Mouse (Mus musculus): ENCODE results near the gene Atg4a. TPM values are rescaled to one million over a fixed set of nuclear protein-coding genes. Genes with fewer than 3 reads are reported as not detected.

Atg4a gene
- polyA plus RNA-seq, 1 experiment from 2014 or later: 11.3 TPM

DNA sequence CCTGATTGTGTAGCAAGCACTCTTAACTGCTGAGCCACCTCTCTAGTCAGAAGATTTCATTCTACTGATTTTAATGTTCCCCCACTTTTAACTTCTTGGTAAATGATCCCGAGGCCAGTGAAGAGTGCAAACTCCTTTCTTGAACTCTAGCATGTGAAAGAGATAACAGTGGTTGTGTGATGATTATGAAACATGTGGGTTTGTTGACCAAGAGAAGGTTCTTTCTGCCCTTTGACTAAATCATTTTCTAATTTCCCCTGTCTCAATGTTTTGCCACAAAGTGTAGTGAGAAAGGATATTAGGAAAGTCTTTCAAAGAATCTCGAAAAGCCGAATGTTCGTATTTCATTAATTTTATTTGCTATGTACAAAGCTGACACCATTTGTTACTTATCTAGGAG, 208.4 kb downstream of the Atg4a start:
- no peak for ATAC-seq (ENCODE audit: low FRiP score)
- Histone ChIP-seq H3K27me3 (replicated peaks) (peaks cover 24% of the 10 kb centered on the region), H3K36me3 (no peaks in the 10 kb centered on the region), H3K9ac (replicated peaks) (no peak overlapping the region), H3K9me3 (replicated peaks) (no peaks in the 10 kb centered on the region), H3K4me2 (no peak overlapping the region), H3K4me1 (no peaks in the 10 kb centered on the region), H3K27ac (replicated peaks) (no peak overlapping the region), H3K4me3 (replicated peaks) (no peak overlapping the region)
- WGBS: 91% methylated on average over 4 of the region's 4 CpGs

GRCm38 (mm10) chrX:141175353-141175752, 218.6 kb downstream of the Atg4a start:
- ATAC-seq (ENCODE audit: low FRiP score): no peak
- Histone ChIP-seq H3K9ac (replicated peaks) (no peak overlapping the region), H3K4me1 (no peaks in the 10 kb centered on the region), H3K36me3 (no peaks in the 10 kb centered on the region), H3K4me3 (replicated peaks) (no peak overlapping the region), H3K4me2 (no peak overlapping the region), H3K9me3 (replicated peaks) (no peaks in the 10 kb centered on the region), H3K27ac (replicated peaks) (no peak overlapping the region), H3K27me3 (replicated peaks) (peaks cover 17% of the 10 kb centered on the region)
- WGBS: 41% methylated on average over 7 of the region's 7 CpGs

DNA sequence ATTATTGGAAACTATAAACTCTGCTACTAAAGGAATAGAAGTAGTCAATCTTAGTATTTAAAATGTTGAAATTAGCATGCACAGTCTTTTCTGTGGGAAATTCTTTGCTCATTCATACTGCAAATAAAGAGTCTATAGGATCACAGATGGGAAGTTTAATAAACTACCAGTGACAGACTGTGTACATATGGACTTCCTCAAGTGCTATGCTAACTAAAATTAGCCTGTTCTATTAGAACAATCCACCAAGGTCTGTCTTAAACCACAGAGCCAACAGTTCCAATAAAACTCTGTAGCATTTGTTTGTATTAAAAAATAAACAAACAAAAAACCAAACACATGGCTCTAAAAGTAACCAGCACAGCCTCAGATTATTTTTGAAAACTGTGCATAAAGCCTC, 238.3 kb downstream of the Atg4a start:
- Histone ChIP-seq H3K9me3 (replicated peaks) (no peaks in the 10 kb centered on the region), H3K9ac (replicated peaks) (no peak overlapping the region), H3K4me1 (no peaks in the 10 kb centered on the region), H3K4me2 (no peak overlapping the region), H3K27me3 (replicated peaks) (peaks cover 28% of the 10 kb centered on the region), H3K27ac (replicated peaks) (no peak overlapping the region), H3K4me3 (replicated peaks) (no peak overlapping the region), H3K36me3 (no peaks in the 10 kb centered on the region)
- ATAC-seq (ENCODE audit: low FRiP score): no peak

- no peak for ATAC-seq (ENCODE audit: low FRiP score)
- H3K9me3 ChIP-seq (replicated peaks): no peaks in the 10 kb centered on the region
- peaks cover 17% of the 10 kb centered on the region for H3K27me3 ChIP-seq (replicated peaks)
- H3K4me3 ChIP-seq (replicated peaks): no peak overlapping the region
- 78% methylated on average over 3 of the region's 3 CpGs for WGBS
- H3K36me3 ChIP-seq: no peaks in the 10 kb centered on the region
- H3K27ac ChIP-seq (replicated peaks): no peak overlapping the region
- no peak overlapping the region for H3K4me2 ChIP-seq
- H3K9ac ChIP-seq (replicated peaks): no peak overlapping the region
- no peaks in the 10 kb centered on the region for H3K4me1 ChIP-seq
These were observed 242.3 kb downstream of the Atg4a start for GRCm38 (mm10) chrX:141198993-141199392.

- no peak overlapping the region for H3K9ac ChIP-seq (replicated peaks)
- peaks cover 32% of the 10 kb centered on the region for H3K27me3 ChIP-seq (replicated peaks)
- H3K4me2 ChIP-seq: no peak overlapping the region
- 32% methylated on average over 5 of the region's 5 CpGs for WGBS
- no peaks in the 10 kb centered on the region for H3K36me3 ChIP-seq
- peak; percentile 87 for ATAC-seq (ENCODE audit: low FRiP score)
- no peak overlapping the region for H3K4me3 ChIP-seq (replicated peaks)
- H3K4me1 ChIP-seq: no peaks in the 10 kb centered on the region
- H3K9me3 ChIP-seq (replicated peaks): no peaks in the 10 kb centered on the region
- H3K27ac ChIP-seq (replicated peaks): no peak overlapping the region
These were observed 256.1 kb downstream of the Atg4a start for GRCm38 (mm10) chrX:141212802-141213201.

Other genes with a start within 250 kb of the Atg4a start
- not detected in 2 replicates for gene Tex13b, start 143.5 kb upstream of the Atg4a start, polyA plus RNA-seq (2015; fragmentation: Nextera tagmentation; extraction: Ambion mirVana)
- gene Vsig1, start 49.3 kb upstream of the Atg4a start, polyA plus RNA-seq (2015; fragmentation: Nextera tagmentation; extraction: Ambion mirVana): 0.14 TPM in 1 of 2 replicates, not detected in the other
- 43.8 and 46.6 TPM in 2 replicates for gene Psmd10, start 179 bp upstream of the Atg4a start, polyA plus RNA-seq (2015; fragmentation: Nextera tagmentation; extraction: Ambion mirVana)

Measured in neural tube, embryonic 15.5 days (tissue).